Mouse (Mus musculus) G1E (cell line): ENCODE results near the gene Gm20481. TPM values are rescaled to one million over a fixed set of nuclear protein-coding genes. Genes with fewer than 3 reads are reported as not detected.

Experiments used
- ATAC-seq: 2 replicates; pipeline ENCODE4 v1.8.0; 2016; ENCODE audit warnings: mild to moderate bottlenecking; ENCODE audit not compliant: insufficient number of reproducible peaks, poor library complexity, low FRiP score, severe bottlenecking; ENCODE audit errors: extremely low read depth
- DNase-seq: peaks from one replicate; pipeline ENCODE4 v3.0.0; 2012; ENCODE audit warnings: low spot score
- H3K27me3 ChIP-seq: 2 replicates; pipeline ENCODE4 v1.6.1; 2012; ENCODE audit warnings: mild to moderate bottlenecking, low read length, inconsistent platforms; ENCODE audit not compliant: insufficient read depth
- H3K36me3 ChIP-seq: replicated peaks from 2 replicates; pipeline ENCODE3; 2012; ENCODE audit warnings: mild to moderate bottlenecking, inconsistent platforms
- H3K4me1 ChIP-seq: 2 replicates; pipeline ENCODE4 v1.6.1; 2012; ENCODE audit warnings: low read depth, low read length, inconsistent platforms, mixed read lengths; ENCODE audit not compliant: insufficient read depth
- H3K4me3 ChIP-seq: 2 replicates; pipeline ENCODE4 v1.5.1; 2012; ENCODE audit warnings: low read depth, mild to moderate bottlenecking, inconsistent platforms, low read length, moderate library complexity, mixed read lengths
- H3K9me3 ChIP-seq: replicated peaks from 2 replicates; pipeline ENCODE4 v1.6.1; 2012; ENCODE audit warnings: inconsistent platforms
- CTCF ChIP-seq: IDR thresholded peaks from 2 replicates; pipeline ENCODE4 v1.5.1; 2012; ENCODE audit warnings: low read depth, low read length, inconsistent platforms, mixed read lengths
- GATA1 ChIP-seq: IDR thresholded peaks from 2 replicates; pipeline ENCODE4 v1.6.1; 2012; ENCODE audit warnings: borderline replicate concordance, low read length, inconsistent platforms, mixed read lengths
- GATA2 ChIP-seq: IDR thresholded peaks from 2 replicates; pipeline ENCODE4 v1.6.1; 2012; ENCODE audit warnings: low read depth, low read length, inconsistent platforms, borderline replicate concordance
- POLR2AphosphoS5 ChIP-seq: IDR thresholded peaks from 2 replicates; pipeline ENCODE4 v1.6.1; 2012; ENCODE audit warnings: low read depth, low read length, inconsistent platforms; ENCODE audit not compliant: insufficient replicate concordance
- TAL1 ChIP-seq: conservative IDR thresholded peaks from 2 replicates; pipeline ENCODE4 v1.6.1; 2012; ENCODE audit warnings: low read depth, low read length, inconsistent platforms, mixed read lengths
- polyA plus RNA-seq: library from polyadenylated mRNA; stranded (reverse); fragments of >175 nt; gene quantifications from 2 replicates; pipeline ENCODE4 v1.2.3, GENCODE M21; 2012
- total RNA-seq, 2 experiments: library from RNA; stranded (forward) in 1 of 2; stranded (reverse) in 1 of 2; fragments of 200-1000 nt in 1 of 2; fragments of >200 nt in 1 of 2; fragmentation: Nextera tagmentation in 1 of 2; gene quantifications; 2 replicates each; pipeline ENCODE4 v1.2.3; 2014 to 2017

Gene Gm20481
- total and polyA plus RNA-seq, 3 experiments = 0.44 TPM; not detected in 2

DNA sequence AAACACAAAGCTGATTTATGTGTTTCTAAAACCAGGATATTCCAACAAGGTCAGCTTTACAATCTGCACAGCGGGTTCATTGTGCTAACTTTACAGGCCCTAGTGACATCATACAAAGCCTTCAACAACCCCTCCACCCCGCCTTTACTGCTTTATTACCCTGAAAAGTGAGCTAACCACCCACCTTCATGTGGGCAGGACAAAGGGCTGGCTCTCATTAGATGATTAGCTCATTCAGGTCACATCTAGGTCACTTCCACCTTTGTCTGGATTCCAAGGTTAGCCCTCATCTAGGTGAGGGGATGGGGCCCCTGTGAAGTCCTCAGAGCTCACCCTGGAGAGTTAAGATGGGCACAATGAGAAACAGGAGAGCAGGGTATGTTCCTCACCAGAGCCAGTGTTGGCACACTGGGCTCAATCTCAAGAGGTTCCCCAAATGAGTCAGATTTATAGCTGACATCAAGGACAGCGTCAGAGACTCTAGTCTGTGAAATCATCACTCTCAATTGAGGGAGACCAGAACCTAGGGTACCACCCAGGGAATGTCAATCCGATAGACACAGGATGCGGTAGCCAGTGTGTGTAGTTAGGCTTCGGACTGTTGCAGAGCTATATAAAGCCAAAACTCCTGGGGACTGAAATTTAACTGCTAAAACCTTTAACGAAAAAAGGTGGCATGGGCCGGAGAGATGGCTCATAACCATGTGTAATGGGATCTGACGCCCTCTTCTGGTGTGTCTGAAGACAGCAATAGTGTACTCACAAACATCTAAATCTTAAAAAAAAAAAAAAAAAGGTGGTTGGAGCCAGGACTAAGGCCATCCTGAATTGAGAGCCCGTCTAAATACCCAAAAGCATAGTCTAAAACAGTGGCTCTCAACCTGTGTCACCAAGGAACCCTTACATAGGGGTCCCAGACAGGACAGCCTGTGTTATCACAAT is 18.9 kb upstream of the Gm20481 start:
- no peaks in the 10 kb centered on the region for H3K9me3 ChIP-seq
- peaks cover 25% of the 10 kb centered on the region for H3K4me1 ChIP-seq
- H3K4me3 ChIP-seq = peak overlapping the region; percentile 96
- DNase-seq (no peak), ATAC-seq (no peak; the same call in 1 of the 2 replicates)
- H3K27me3 ChIP-seq = no peaks in the 10 kb centered on the region
- TF ChIP-seq POLR2AphosphoS5 = peak; percentile 68; the same call in 1 of the 2 replicates
- no peak for TF ChIP-seq GATA1
- peaks cover 35% of the 10 kb centered on the region for H3K36me3 ChIP-seq

DNA sequence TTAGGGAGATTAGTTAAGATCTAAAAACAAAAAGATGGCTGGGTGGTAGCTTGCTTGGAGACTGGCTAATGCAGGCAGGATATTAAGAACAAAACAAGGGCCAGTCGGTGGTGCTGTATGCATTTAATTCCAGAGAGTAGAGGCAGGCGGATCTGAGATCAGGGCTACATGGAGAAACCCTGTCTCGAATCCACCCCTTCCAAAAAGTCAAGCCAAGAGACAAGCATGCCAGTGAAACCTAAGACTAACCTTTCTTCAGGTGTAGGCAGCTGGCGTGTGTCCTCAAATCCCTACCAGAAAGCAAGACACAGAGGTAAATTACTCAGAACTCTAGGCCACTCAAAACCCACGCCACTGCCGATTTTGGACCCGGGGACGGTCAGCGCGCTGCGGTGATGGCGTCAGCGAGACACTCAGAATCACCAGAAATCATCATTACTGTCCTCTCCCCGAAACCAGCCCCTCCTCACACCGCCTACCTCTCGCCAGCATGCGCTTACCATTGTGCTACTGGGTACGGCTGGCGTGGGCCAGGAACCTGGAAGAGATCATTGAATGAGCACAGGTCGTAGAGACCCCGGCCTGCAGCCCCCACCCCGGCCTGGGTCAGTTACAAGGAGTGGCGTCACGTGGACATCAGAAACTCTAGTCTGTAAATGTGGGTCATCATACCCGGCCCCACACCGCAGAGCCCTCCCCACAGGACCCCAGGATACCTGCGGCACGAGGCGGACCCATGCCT is 17.9 kb upstream of the Gm20481 start:
- no peaks in the 10 kb centered on the region for H3K27me3 ChIP-seq
- TF ChIP-seq TAL1 (no peak), GATA1 (no peak), CTCF (no peak), GATA2 (no peak), POLR2AphosphoS5 (no peak)
- peaks cover 25% of the 10 kb centered on the region for H3K4me1 ChIP-seq
- no peaks in the 10 kb centered on the region for H3K9me3 ChIP-seq
- H3K36me3 ChIP-seq = peaks cover 35% of the 10 kb centered on the region
- no peak for ATAC-seq
- DNase-seq = no peak
- H3K4me3 ChIP-seq = peak overlapping the region; percentile 96

DNA sequence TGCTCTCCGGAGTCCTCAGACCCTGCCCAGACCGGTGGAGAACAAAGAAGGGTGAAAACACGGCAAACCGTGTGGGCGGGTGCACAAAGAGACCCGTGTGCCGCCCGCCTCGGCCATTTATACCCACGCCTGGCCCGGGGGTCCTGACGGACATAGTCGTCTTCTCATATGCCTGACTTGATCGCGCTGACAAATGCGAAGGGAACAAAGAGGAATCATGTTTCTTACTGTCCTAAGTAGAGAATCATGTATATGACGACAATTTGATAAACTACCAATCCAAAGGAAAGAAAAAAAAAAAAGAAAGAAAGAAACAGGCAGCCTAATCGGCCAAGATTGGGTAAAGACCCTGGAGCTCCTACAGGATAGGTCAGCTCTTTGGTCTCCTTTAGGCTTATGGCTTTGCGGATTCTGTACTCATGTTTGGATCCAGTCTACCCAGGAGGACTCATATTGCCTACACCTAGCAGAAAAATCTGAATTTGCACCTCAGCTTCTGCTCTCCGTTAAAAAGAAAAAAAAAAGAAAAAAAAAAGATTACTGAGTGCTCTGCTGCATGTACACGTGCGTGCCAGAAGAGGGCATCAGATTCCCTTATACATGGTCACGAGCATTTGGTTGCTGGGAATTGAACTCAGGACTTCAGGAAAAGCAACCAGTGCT is 17.2 kb upstream of the Gm20481 start:
- DNase-seq (peak; percentile 90), ATAC-seq (peak; percentile 48)
- Histone ChIP-seq H3K4me3 (peak overlapping the region; percentile 96), H3K9me3 (peaks cover 3% of the 10 kb centered on the region), H3K4me1 (peaks cover 25% of the 10 kb centered on the region), H3K36me3 (peaks cover 35% of the 10 kb centered on the region), H3K27me3 (no peaks in the 10 kb centered on the region)
- TF ChIP-seq POLR2AphosphoS5 = peak; percentile 96
- TF ChIP-seq CTCF = peak; percentile 57
- no peak for TF ChIP-seq GATA2

DNA sequence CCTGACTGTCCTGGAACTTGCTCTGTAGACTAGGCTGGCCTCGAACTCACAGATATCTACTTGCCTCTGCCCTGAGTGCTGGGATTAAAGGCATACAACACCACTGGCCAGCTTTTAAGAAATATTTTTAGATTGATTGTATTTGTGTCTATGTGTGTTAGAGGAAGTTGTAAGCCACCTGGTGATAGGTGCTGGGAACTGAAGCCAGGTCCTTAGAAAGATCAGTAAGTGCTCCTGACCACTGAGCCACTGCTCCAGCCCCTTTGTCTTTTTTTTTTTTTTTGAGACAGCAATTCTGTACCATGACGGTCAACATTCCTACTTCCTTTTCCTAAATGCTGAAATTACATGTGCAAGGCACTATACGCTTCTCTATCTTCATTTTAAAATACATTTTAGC is 16.5 kb upstream of the Gm20481 start:
- Histone ChIP-seq H3K36me3 (peaks cover 34% of the 10 kb centered on the region), H3K4me1 (peaks cover 25% of the 10 kb centered on the region), H3K27me3 (no peaks in the 10 kb centered on the region), H3K9me3 (peaks cover 6% of the 10 kb centered on the region), H3K4me3 (peak overlapping the region; percentile 96; the same call in 1 of the 2 replicates)
- no peak for DNase-seq
- TF ChIP-seq TAL1 = no peak
- TF ChIP-seq GATA1 = no peak
- no peak for TF ChIP-seq CTCF
- no peak for TF ChIP-seq GATA2
- ATAC-seq = no peak

DNA sequence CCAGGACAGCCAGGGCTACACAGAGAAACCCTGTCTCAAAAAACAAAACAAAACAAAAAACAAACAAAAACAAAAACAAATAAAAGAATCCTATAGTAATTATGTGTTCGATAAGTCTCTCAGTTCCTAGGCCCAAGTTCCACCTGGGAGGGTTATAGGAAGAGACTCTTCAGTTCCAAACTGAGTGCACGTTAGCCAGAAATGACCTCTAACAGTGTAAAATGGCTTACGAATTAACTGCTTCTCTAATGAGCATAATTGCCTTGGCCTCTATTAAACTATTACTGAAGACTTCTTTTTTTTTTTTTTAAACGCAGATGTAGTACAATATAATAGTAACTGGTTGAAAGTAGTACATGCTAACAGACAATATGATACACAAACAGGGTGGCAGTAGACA is 15.8 kb upstream of the Gm20481 start:
- Histone ChIP-seq H3K27me3 (no peaks in the 10 kb centered on the region), H3K36me3 (peaks cover 27% of the 10 kb centered on the region), H3K9me3 (peaks cover 10% of the 10 kb centered on the region), H3K4me1 (peaks cover 21% of the 10 kb centered on the region), H3K4me3 (no peak overlapping the region)
- ATAC-seq = no peak
- TF ChIP-seq GATA1 (no peak), GATA2 (no peak), POLR2AphosphoS5 (no peak), CTCF (no peak), TAL1 (no peak)
- no peak for DNase-seq

DNA sequence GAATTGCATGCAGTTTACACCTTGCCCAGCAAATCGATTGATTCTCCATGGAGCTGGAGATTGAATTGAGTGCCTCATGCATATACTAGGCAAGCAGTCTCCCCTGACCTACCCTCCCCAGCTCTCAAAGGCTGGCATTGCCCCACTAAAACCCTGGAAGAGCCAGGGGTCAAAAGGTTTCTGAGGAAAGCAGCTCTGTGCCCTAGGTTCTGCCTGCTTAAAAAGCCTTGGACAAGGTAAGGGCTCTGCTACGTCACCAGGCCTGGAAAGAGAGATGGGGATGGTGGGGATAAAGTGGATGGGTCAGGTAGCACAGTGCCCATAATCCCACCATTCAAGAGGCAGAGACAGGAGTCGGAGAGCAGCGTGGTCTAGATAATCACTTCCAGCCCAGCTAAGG is 14.9 kb upstream of the Gm20481 start:
- no peak overlapping the region for H3K4me3 ChIP-seq
- H3K36me3 ChIP-seq = peaks cover 22% of the 10 kb centered on the region
- no peak for DNase-seq
- peaks cover 21% of the 10 kb centered on the region for H3K4me1 ChIP-seq
- peaks cover 14% of the 10 kb centered on the region for H3K9me3 ChIP-seq
- no peak for TF ChIP-seq POLR2AphosphoS5
- TF ChIP-seq CTCF = no peak
- no peak for TF ChIP-seq TAL1
- TF ChIP-seq GATA2 = no peak
- no peak for TF ChIP-seq GATA1
- no peaks in the 10 kb centered on the region for H3K27me3 ChIP-seq
- ATAC-seq = no peak
